Mouse (Mus musculus) heart, adult 11 months (tissue): ENCODE data around the gene Gm8068.
"Not testable (repeated sequence)": the region's sequence is repeated elsewhere in the genome, so short reads cannot be mapped to it uniquely, and the experiment has no call there.

Source experiments
- DNase-seq: peaks from one replicate; pipeline ENCODE4 v3.0.0; 2022

The Gm8068 gene

DNA sequence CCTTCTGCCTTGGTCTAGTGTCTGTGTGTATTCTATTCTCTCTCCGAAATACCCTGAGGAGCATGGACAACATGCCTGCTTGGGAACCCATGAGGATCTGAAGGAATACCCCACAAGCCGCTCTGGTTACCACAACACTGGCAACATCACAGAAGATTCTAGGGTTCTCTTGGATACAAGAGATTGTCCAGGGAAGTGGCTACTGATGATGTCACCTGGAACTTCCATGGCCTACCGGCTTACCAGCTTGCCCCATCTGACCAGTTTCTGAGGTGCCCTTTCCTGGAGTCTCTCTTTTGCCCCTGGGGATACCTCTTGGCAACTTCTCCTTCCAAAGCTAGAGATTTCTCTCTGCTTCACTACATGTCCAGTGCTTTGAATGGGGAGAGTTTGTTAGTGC lies at the start of gene Gm8068:
Gm8068 (minus strand) TSS at position 101 of the 400 bp plus-strand sequence.
- DNase-seq = not testable (repeated sequence)

DNA sequence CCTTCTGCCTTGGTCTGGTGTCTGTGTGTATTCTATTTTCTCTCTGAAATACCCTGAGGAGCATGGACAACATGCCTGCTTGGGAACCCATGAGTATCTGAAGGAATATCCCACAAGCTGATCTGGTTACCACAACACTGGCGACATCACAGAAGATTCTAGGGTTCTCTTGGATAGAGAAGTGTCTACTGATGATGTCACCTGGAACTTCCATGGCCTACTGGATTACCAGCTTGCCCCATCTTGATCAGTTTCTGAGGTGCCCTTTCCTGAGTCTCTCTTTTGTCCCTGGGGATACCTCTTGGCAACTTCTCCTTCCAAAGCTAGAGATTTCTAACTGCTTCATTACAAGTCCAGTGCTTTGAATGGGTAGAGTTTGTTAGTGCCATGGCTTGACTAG lies 48.8 kb upstream of the Gm8068 start, which contains the start of gene Gm7929:
Gm7929 (minus strand) TSS at position 101 of the 400 bp plus-strand sequence.
- not testable (repeated sequence) for DNase-seq

DNA sequence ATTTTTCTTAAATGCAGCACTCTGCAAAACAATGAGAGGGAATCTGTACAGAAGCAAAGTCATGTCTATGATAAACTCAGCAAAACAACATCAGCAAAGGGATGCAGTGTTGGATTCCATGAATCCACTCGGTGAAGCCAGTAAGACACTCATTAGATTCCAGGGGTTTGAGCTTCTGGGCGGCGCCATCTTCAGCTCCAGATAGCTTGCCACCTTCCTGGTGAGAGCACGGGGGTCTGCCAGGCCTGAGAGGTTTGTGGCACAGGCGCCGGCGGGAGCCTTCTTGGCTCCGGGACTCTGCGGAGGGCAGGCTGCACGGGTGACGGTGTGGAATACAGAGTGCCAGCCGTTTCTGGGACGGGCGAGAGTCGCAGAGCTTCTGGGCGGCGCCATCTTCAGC lies 21.8 kb upstream of the Gm8068 start:
- DNase-seq = not testable (repeated sequence)

DNA sequence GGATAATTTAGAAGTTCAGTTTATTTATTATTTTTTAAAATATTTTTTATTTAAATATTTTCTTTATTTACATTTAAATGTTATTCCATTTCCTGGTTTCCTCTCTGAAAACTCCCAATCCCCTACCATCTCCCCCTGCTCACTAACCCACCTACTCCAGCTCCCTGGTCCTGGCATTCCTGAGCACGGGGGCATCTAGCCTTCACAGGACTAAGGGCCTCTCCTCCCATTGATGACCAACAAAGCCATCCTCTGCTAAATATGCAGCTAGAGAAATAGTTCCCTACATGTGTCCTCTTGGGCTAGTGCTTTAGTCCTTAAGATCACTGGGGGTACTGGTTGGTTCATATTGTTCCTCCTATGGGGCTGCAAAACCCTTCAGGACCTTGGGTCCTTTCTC lies 15.5 kb upstream of the Gm8068 start:
- peak; percentile 90 for DNase-seq

DNA sequence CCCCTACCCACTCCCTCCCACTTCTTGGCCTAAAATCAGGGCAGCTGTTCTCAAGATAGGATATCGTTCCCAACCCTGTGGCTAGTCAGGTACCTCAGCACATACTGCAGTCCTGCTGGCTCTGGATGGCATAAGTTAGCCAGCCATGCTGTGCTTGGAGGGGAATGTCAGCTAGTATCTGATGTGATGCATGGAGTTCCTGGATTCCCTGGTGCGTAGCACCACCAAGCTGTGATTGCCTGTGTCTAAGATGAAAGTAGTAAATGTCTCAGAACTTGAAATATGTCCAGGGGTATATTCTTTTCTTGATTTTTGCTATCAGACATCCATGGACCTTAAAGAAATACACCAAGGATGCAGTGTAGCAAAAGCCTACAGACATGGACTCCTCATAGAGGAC lies 53.5 kb downstream of the Gm8068 start:
- DNase-seq = peak; percentile 82
